Mouse (Mus musculus): ENCODE measurements around the gene F12. TPM values are rescaled to one million over a fixed set of nuclear protein-coding genes. Genes with fewer than 3 reads are reported as not detected.

Gene F12
- polyA plus RNA-seq, 1 experiment from 2014 or later, result 0.38 TPM

DNA sequence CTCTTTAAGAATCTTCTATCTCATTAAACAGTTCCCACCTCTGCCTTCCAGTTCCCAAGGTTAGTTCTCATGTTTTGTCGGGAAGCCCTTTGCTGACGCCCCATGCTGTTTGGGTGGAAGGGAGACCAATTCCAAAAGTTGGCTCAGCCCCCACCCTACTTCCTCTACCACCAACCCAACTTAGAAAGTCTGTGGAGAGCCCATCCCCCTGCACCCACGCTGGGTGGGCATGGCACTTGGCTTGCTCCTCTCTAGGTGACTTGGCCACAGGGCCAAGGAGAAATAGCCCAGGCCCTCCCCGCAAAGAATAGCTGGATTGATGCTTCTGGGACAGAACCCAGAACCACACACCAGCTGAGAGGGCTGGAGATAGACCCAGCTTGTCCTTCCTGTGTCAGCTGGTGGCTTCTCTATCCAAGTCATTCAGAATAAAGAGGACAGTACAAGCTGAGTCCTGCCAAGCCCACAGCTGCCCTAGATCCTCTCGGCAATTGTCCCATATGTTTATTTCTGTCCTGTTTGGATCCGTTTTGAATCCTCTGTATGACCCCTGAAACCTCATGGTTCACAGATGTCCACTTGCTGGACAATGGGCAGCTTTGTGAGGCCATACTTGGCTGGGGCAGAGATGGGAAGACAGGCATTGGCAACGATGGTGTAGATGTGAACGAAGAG, 55.4 kb downstream of the F12 start:
- no peaks in the 10 kb centered on the region for H3K36me3 ChIP-seq (ENCODE audit: control insufficient read depth, insufficient read depth, low read length)
- H3K4me2 ChIP-seq (ENCODE audit: low read length), result no peak overlapping the region
- no peak overlapping the region for H3K9ac ChIP-seq (ENCODE audit: low read depth, low read length)
- no peaks in the 10 kb centered on the region for H3K4me1 ChIP-seq (ENCODE audit: control insufficient read depth, insufficient read depth, low read depth, low read length)
- no peaks in the 10 kb centered on the region; the same call in none of the 2 replicates for H3K27me3 ChIP-seq (replicated peaks; ENCODE audit: control insufficient read depth, insufficient read depth, low read length)
- WGBS, result 69% methylated on average over 8 of the region's 8 CpGs
- no peak overlapping the region for H3K4me3 ChIP-seq (ENCODE audit: low read length)
- H3K27ac ChIP-seq (ENCODE audit: low read depth, low read length), result no peak overlapping the region
- no peak for ATAC-seq
- no peaks in the 10 kb centered on the region for H3K9me3 ChIP-seq (ENCODE audit: control insufficient read depth, low read length)

DNA sequence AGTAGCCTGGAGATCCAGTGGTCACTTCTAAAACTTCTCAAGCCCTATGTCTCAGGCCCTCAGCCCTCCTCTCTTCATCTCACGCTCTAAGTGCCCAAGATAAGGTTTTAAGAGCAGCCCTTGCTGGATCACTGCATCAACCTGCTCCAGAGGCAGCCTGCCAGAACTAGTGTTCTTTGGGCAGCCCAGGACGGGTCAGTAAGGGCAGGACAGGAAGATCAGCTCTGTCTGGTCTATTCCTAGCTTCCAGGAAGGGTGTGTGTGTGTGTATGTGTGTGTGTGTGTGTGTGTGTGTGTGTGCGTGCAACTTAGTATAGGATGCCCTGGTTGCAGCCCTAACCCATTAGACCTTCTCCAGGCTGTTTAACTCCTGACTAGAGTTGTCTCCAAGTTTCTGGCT, 56.4 kb downstream of the F12 start:
- Histone ChIP-seq H3K9me3 (ENCODE audit: control insufficient read depth, low read length) (no peaks in the 10 kb centered on the region), H3K4me3 (ENCODE audit: low read length) (no peak overlapping the region), H3K4me1 (ENCODE audit: control insufficient read depth, insufficient read depth, low read depth, low read length) (no peaks in the 10 kb centered on the region), H3K36me3 (ENCODE audit: control insufficient read depth, insufficient read depth, low read length) (no peaks in the 10 kb centered on the region), H3K27ac (ENCODE audit: low read depth, low read length) (no peak overlapping the region), H3K27me3 (replicated peaks; ENCODE audit: control insufficient read depth, insufficient read depth, low read length) (no peaks in the 10 kb centered on the region; the same call in none of the 2 replicates), H3K9ac (ENCODE audit: low read depth, low read length) (no peak overlapping the region), H3K4me2 (ENCODE audit: low read length) (no peak overlapping the region)
- WGBS, result 73% methylated on average over 3 of the region's 3 CpGs
- ATAC-seq, result no peak

DNA sequence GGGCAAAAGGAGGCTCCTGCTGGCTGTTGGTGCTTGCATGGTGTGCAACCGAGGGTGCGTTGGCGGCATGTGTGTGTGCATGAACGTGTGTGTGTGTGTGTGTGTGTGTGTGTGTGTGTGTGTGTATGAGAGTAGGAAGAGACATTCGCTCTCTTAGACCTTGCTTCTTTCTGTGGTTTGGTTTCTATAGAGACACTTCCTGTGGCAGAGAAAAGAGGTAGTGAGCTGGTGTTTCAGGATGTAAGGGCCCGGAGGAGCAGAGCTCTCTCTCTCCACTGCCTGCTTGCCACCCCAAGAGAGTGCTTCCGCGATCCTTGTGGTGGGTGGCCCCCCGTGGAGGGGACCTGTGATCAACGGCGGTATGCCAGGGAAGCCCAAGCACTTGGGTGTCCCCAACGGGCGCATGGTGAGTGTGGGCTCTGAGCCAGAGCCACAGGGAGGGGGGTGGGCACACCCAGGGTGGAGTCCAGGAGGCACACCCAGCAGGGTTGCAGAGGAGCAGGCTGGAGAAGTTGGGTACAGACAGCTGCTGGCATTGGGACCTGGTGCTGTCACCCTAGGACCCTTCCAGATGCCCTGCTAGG, 57.0 kb downstream of the F12 start, which contains the start of gene Rgs14:
TSS of gene Rgs14 (plus strand) at position 202 of the 584 bp plus-strand sequence.
- Histone ChIP-seq H3K4me2 (ENCODE audit: low read length) (no peak within 1 kb of the TSS), H3K4me1 (ENCODE audit: control insufficient read depth, insufficient read depth, low read depth, low read length) (no peaks in the 10 kb centered on the region), H3K4me3 (ENCODE audit: low read length) (no peak within 1 kb of the TSS), H3K27ac (ENCODE audit: low read depth, low read length) (no peak within 1 kb of the TSS), H3K27me3 (replicated peaks; ENCODE audit: control insufficient read depth, insufficient read depth, low read length) (no peaks in the 10 kb centered on the region; the same call in none of the 2 replicates), H3K9me3 (ENCODE audit: control insufficient read depth, low read length) (no peaks in the 10 kb centered on the region), H3K9ac (ENCODE audit: low read depth, low read length) (no peak within 1 kb of the TSS), H3K36me3 (ENCODE audit: control insufficient read depth, insufficient read depth, low read length) (no peaks in the 10 kb centered on the region)
- WGBS, result 70% methylated on average over 13 of the region's 13 CpGs
- no peak for ATAC-seq

DNA sequence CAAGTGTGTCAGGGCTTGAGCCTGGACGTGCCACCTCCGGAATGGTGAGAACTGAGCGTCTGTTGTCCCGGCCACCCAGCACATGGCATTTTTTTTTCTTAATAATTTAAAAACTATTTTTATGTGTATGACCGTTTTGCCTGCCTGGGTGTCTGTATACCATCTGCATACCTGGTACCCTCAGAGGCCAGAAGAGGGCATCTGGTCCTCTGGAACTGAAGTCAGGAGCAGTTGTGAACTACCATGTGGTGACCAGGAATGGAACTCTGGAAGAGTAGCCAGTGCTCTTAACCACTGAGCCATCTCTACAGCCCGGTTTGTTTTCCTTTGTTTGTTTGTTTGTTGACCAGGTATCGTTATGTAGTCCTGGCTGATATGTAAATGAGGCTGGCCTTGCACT, 58.2 kb downstream of the F12 start:
- H3K36me3 ChIP-seq (ENCODE audit: control insufficient read depth, insufficient read depth, low read length), result no peaks in the 10 kb centered on the region
- H3K4me2 ChIP-seq (ENCODE audit: low read length), result no peak overlapping the region
- no peak for ATAC-seq
- H3K27ac ChIP-seq (ENCODE audit: low read depth, low read length), result no peak overlapping the region
- no peak overlapping the region for H3K9ac ChIP-seq (ENCODE audit: low read depth, low read length)
- H3K27me3 ChIP-seq (replicated peaks; ENCODE audit: control insufficient read depth, insufficient read depth, low read length), result no peaks in the 10 kb centered on the region; the same call in none of the 2 replicates
- H3K4me3 ChIP-seq (ENCODE audit: low read length), result no peak overlapping the region
- H3K9me3 ChIP-seq (ENCODE audit: control insufficient read depth, low read length), result no peaks in the 10 kb centered on the region
- no peaks in the 10 kb centered on the region for H3K4me1 ChIP-seq (ENCODE audit: control insufficient read depth, insufficient read depth, low read depth, low read length)
- WGBS, result 90% methylated on average over 7 of the region's 7 CpGs

Small RNA genes within 50 kb of the gene (microRNA-seq; reads per million reads assigned to microRNA genes)
- not detected for gene Mir6943

Other genes starting within 250 kb of the F12 start
- gene Nsd1, start 217.0 kb downstream of the F12 start, polyA plus RNA-seq (2015; fragmentation: Nextera tagmentation; extraction: Ambion mirVana), result 40.8 and 46.3 TPM in 2 replicates
- gene Prelid1, start 106.3 kb downstream of the F12 start, polyA plus RNA-seq (2015; fragmentation: Nextera tagmentation; extraction: Ambion mirVana), result 347 and 353 TPM in 2 replicates
- 95.4 and 97.6 TPM in 2 replicates for gene Rab24, start 104.8 kb downstream of the F12 start, polyA plus RNA-seq (2015; fragmentation: Nextera tagmentation; extraction: Ambion mirVana)
- 10.9 and 12.4 TPM in 2 replicates for gene Mxd3, start 97.0 kb downstream of the F12 start, polyA plus RNA-seq (2015; fragmentation: Nextera tagmentation; extraction: Ambion mirVana)
- 44.9 and 51.5 TPM in 2 replicates for gene Lman2, start 64.0 kb downstream of the F12 start, polyA plus RNA-seq (2015; fragmentation: Nextera tagmentation; extraction: Ambion mirVana)
- gene Rgs14, start 57.1 kb downstream of the F12 start, polyA plus RNA-seq (2015; fragmentation: Nextera tagmentation; extraction: Ambion mirVana), result 0.27 and 0.44 TPM in 2 replicates
- 0.05 TPM in 1 of 2 replicates, not detected in the other for gene Slc34a1, start 28.6 kb downstream of the F12 start, polyA plus RNA-seq (2015; fragmentation: Nextera tagmentation; extraction: Ambion mirVana)
- gene Pfn3, start 11.6 kb downstream of the F12 start, polyA plus RNA-seq (2015; fragmentation: Nextera tagmentation; extraction: Ambion mirVana), result 1.1 and 1.4 TPM in 2 replicates
- 15.8 and 25.0 TPM in 2 replicates for gene Grk6, start 18.3 kb upstream of the F12 start, polyA plus RNA-seq (2015; fragmentation: Nextera tagmentation; extraction: Ambion mirVana)
- 4.4 and 4.9 TPM in 2 replicates for gene Prr7, start 37.5 kb upstream of the F12 start, polyA plus RNA-seq (2015; fragmentation: Nextera tagmentation; extraction: Ambion mirVana)
- gene Dbn1, start 61.3 kb upstream of the F12 start, polyA plus RNA-seq (2015; fragmentation: Nextera tagmentation; extraction: Ambion mirVana), result 482 and 556 TPM in 2 replicates
- 161 and 177 TPM in 2 replicates for gene Pdlim7, start 86.9 kb upstream of the F12 start, polyA plus RNA-seq (2015; fragmentation: Nextera tagmentation; extraction: Ambion mirVana)
- 3.6 and 4.3 TPM in 2 replicates for gene Dok3, start 102.5 kb upstream of the F12 start, polyA plus RNA-seq (2015; fragmentation: Nextera tagmentation; extraction: Ambion mirVana)
- gene Ddx41, start 109.9 kb upstream of the F12 start, polyA plus RNA-seq (2015; fragmentation: Nextera tagmentation; extraction: Ambion mirVana), result 55.3 and 56.3 TPM in 2 replicates
- 41.1 and 50.0 TPM in 2 replicates for gene Fam193b, start 144.3 kb upstream of the F12 start, polyA plus RNA-seq (2015; fragmentation: Nextera tagmentation; extraction: Ambion mirVana)
- 102 TPM in 2 replicates for gene Tmed9, start 146.9 kb upstream of the F12 start, polyA plus RNA-seq (2015; fragmentation: Nextera tagmentation; extraction: Ambion mirVana)
- 40.9 and 42.3 TPM in 2 replicates for gene B4galt7, start 173.1 kb upstream of the F12 start, polyA plus RNA-seq (2015; fragmentation: Nextera tagmentation; extraction: Ambion mirVana)
- 97.4 and 108 TPM in 2 replicates for gene Caml, start 196.2 kb upstream of the F12 start, polyA plus RNA-seq (2015; fragmentation: Nextera tagmentation; extraction: Ambion mirVana)
- 21.5 and 23.1 TPM in 2 replicates for gene Ddx46, start 208.2 kb upstream of the F12 start, polyA plus RNA-seq (2015; fragmentation: Nextera tagmentation; extraction: Ambion mirVana)